Mouse (Mus musculus): Measurements from ENCODE around the gene Zfp266. TPM values are rescaled to one million over a fixed set of nuclear protein-coding genes. Genes with fewer than 3 reads are reported as not detected.

Zfp266 gene
- polyA plus RNA-seq, 1 experiment from 2014 or later, result 46.1 TPM

DNA sequence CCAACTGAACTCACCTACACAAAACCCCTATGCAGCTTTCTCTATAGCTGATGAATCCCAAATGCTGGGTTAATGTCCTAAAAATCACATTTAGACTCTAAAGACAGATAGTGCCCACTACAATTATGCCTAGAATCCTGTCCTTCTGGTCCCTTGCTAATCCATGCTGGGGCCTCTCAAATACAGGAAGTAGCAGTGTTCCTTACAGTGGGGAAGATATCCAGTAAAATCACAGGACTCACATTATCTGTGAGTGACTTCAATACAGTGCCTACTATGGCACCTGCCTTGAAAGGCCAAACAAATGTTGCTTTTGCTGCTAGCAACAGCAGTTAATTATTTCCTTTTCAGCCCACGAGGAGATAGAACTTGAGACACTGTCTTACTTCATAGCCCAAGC lies 10.9 kb downstream of the Zfp266 start:
- no peak overlapping the region for H3K4me2 ChIP-seq (ENCODE audit: low read depth, low read length)
- H3K27me3 ChIP-seq (ENCODE audit: control insufficient read depth, insufficient read depth, low read length), result no peaks in the 10 kb centered on the region
- H3K9me3 ChIP-seq (replicated peaks; ENCODE audit: control insufficient read depth, low read length), result no peaks in the 10 kb centered on the region
- H3K4me1 ChIP-seq (ENCODE audit: control insufficient read depth, insufficient read depth, low read length), result peaks cover 16% of the 10 kb centered on the region; the same call in 1 of the 2 replicates
- no peak for ATAC-seq (replicated peaks; ENCODE audit: extremely low read depth, insufficient read depth, low FRiP score)
- no peak overlapping the region for H3K27ac ChIP-seq (ENCODE audit: low read length)
- no peak overlapping the region for H3K9ac ChIP-seq (ENCODE audit: low read length)
- peaks cover 13% of the 10 kb centered on the region for H3K36me3 ChIP-seq (ENCODE audit: control insufficient read depth, insufficient read depth)
- H3K4me3 ChIP-seq (ENCODE audit: low read length), result no peak overlapping the region
- 53% methylated on average over 1 of the region's 1 CpGs for WGBS

DNA sequence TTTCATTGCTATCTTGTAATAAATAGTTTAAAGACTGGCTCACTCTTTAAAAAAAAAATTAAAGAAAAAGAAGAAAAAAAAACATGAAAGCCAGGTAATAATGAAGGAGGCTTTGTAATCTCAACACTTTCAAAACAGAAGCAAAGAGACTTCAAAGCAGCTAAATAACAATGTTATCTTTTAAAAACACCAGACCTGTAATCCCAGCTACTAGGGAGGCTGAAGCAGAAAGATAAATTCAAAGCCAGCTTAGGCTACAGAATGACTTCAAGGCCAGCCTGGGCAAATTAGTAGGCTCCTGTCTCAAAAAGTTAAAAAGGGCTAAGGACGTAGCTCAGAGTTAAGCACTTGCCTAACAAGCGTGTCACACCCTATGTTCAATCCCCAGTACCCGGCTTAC lies 11.5 kb downstream of the Zfp266 start:
- 77% methylated on average over 3 of the region's 3 CpGs for WGBS
- peaks cover 20% of the 10 kb centered on the region for H3K36me3 ChIP-seq (ENCODE audit: control insufficient read depth, insufficient read depth)
- peaks cover 12% of the 10 kb centered on the region; the same call in 1 of the 2 replicates for H3K4me1 ChIP-seq (ENCODE audit: control insufficient read depth, insufficient read depth, low read length)
- H3K27me3 ChIP-seq (ENCODE audit: control insufficient read depth, insufficient read depth, low read length), result no peaks in the 10 kb centered on the region
- no peak overlapping the region for H3K4me2 ChIP-seq (ENCODE audit: low read depth, low read length)
- ATAC-seq (replicated peaks; ENCODE audit: extremely low read depth, insufficient read depth, low FRiP score), result no peak
- H3K9me3 ChIP-seq (replicated peaks; ENCODE audit: control insufficient read depth, low read length), result no peaks in the 10 kb centered on the region
- no peak overlapping the region for H3K27ac ChIP-seq (ENCODE audit: low read length)
- no peak overlapping the region for H3K9ac ChIP-seq (ENCODE audit: low read length)
- H3K4me3 ChIP-seq (ENCODE audit: low read length), result no peak overlapping the region

DNA sequence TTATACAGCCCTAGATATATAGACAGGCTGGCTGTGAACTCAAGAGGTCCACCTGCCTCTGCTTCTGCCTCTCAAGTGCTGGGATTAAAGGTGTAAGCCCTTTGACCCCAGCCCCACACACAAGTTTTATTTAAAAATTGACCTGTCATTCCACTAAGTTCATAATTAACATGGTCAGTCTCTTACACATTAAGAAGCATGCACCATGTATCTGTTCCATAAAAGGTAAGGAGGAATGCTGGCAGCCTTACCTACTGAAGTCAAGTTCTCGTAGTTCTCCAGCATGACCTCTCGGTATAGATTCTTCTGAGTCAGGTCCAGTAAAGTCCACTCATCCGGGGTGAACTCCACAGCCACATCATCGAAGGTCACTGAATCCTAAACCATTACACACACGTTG lies 16.4 kb downstream of the Zfp266 start:
- no peaks in the 10 kb centered on the region for H3K27me3 ChIP-seq (ENCODE audit: control insufficient read depth, insufficient read depth, low read length)
- H3K36me3 ChIP-seq (ENCODE audit: control insufficient read depth, insufficient read depth), result peaks cover 61% of the 10 kb centered on the region
- H3K4me1 ChIP-seq (ENCODE audit: control insufficient read depth, insufficient read depth, low read length), result no peaks in the 10 kb centered on the region
- H3K4me2 ChIP-seq (ENCODE audit: low read depth, low read length), result no peak overlapping the region
- H3K9me3 ChIP-seq (replicated peaks; ENCODE audit: control insufficient read depth, low read length), result peaks cover 3% of the 10 kb centered on the region
- no peak overlapping the region for H3K9ac ChIP-seq (ENCODE audit: low read length)
- no peak for ATAC-seq (replicated peaks; ENCODE audit: extremely low read depth, insufficient read depth, low FRiP score)
- H3K4me3 ChIP-seq (ENCODE audit: low read length), result no peak overlapping the region
- no peak overlapping the region for H3K27ac ChIP-seq (ENCODE audit: low read length)
- whole genome bisulfite sequencing, result 90% methylated on average over 5 of the region's 5 CpGs

DNA sequence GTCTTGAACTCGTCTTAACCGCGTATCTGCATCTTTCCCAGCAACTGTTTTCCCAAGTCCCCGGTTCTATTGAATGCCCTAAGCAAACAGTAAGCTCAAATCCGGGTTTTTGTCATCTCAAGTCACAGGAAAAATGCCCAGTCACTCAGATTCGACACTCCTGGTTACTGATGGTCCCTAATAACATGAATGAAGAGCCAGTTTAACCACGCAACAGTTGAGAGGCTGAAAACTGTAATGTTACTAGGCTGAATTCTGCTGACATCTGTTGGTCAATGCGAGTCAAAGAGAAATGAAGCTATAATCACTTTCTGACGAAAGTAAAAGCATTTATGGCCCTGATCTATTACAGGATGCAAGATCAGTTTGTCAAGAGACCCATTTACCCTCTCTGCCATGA lies 27.9 kb downstream of the Zfp266 start:
- H3K9ac ChIP-seq (ENCODE audit: low read length), result peak overlapping the region; percentile 84
- peak overlapping the region; percentile 94 for H3K27ac ChIP-seq (ENCODE audit: low read length)
- peak overlapping the region; percentile 94 for H3K4me2 ChIP-seq (ENCODE audit: low read depth, low read length)
- H3K4me3 ChIP-seq (ENCODE audit: low read length), result peak overlapping the region; percentile 73
- ATAC-seq (replicated peaks; ENCODE audit: extremely low read depth, insufficient read depth, low FRiP score), result no peak
- peaks cover 12% of the 10 kb centered on the region for H3K4me1 ChIP-seq (ENCODE audit: control insufficient read depth, insufficient read depth, low read length)
- H3K36me3 ChIP-seq (ENCODE audit: control insufficient read depth, insufficient read depth), result peaks cover 15% of the 10 kb centered on the region
- H3K27me3 ChIP-seq (ENCODE audit: control insufficient read depth, insufficient read depth, low read length), result no peaks in the 10 kb centered on the region
- WGBS, result 6% methylated on average over 9 of the region's 9 CpGs
- H3K9me3 ChIP-seq (replicated peaks; ENCODE audit: control insufficient read depth, low read length), result no peaks in the 10 kb centered on the region

DNA sequence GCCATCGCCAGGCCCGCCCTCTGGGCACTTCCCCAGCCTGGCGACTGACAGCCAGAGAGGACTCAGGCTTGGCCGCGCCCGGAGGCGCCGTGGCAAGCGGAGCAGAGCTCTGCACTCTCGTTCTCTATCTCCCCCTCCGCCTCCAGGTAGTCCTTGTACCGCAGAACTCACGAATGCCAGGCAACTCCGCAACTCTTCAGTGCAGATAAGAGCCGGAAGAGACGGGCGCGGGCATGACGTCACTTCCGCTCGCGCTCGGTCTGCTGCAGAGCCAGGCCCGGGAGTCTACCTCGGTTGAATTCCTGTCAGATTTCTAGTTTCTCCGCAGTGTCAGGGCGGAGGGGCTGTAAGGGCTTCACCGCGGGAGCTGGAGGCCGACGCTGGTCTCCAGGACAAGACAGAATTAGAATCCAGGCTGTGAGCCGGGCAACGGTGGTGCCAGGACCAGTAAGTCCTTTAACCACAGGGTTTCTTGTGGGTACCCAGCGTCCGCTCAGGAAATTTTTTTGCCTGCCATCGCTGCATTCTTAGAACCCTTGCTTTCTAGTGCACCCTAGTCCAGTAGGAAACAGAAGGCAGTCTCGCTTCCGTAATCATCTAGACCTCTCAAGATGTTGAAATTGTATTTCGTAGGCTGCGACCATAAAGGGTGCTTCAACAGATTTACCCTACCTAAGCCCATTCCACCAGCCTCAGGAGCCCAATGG lies 28.5 kb downstream of the Zfp266 start, which contains the start of gene Zfp426:
TSS of gene Zfp426 (minus strand) at position 220 of the 707 bp plus-strand sequence.
- ATAC-seq (replicated peaks; ENCODE audit: extremely low read depth, insufficient read depth, low FRiP score), result peak; percentile 94
- H3K36me3 ChIP-seq (ENCODE audit: control insufficient read depth, insufficient read depth), result peaks cover 10% of the 10 kb centered on the region

DNA sequence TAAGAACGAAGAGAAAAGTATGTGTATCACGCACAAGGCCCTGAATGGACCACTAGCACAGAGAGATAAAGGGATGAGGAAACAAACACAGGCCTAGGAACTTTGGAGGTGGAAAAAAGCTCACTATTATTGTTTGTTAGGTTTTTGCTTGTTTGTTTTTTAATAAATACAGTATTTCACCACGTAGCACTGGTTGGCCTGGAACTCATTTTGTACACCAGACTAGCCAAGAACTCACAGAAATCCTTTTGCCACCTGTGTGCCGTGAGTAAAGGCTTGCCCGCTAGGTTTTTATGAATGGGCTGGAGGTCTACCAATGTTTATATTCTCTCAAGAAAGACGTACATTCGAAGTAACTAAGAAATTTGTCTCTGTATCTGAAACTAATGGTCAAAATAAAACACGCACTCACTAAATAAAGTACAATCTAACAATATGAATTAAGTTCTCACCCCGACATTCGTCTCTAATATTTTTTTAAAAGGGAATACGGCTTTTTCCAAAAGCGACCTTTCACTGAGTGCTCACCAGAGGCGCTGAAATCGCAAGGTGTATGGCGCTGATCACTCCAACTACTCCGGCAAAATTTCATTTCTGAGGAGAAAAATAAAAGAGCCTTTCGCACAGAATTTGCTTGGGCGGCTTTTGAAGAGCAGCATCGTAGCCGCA lies 29.2 kb downstream of the Zfp266 start:
- peak overlapping the region; percentile 94 for H3K27ac ChIP-seq (ENCODE audit: low read length)

More for the DNA sequence above, 28.5 kb downstream of the Zfp266 start, which contains the start of gene Zfp426:
- Histone ChIP-seq H3K9me3 (replicated peaks; ENCODE audit: control insufficient read depth, low read length) (no peaks in the 10 kb centered on the region), H3K4me1 (ENCODE audit: control insufficient read depth, insufficient read depth, low read length) (peaks cover 12% of the 10 kb centered on the region), H3K9ac (ENCODE audit: low read length) (peak within 1 kb of the TSS; percentile 84), H3K4me3 (ENCODE audit: low read length) (peak within 1 kb of the TSS; percentile 73), H3K4me2 (ENCODE audit: low read depth, low read length) (peak within 1 kb of the TSS; percentile 94), H3K27ac (ENCODE audit: low read length) (peak within 1 kb of the TSS; percentile 94), H3K27me3 (ENCODE audit: control insufficient read depth, insufficient read depth, low read length) (no peaks in the 10 kb centered on the region)
- under 1% methylated on average over 40 of the region's 40 CpGs for WGBS

DNA sequence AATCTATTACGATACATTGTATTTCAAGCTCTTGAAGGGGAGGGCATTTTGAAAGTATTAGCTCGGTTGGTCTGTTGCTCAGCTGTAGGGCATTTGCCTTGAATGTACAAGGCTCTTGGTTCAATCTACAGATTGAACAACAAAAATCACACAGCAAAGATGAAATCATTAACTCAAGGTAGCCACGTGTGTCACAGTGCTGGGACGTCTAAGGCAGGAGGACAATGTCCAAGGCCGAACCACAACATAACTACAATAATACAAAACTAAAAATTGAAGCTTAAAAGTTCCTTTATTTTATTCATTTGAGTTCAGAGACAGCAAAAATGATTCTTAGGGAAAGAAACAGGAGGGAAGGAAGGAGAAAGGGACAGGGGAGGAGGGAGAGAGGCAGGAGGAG lies 31.7 kb downstream of the Zfp266 start:
- 81% methylated on average over 5 of the region's 5 CpGs for WGBS
- peaks cover 12% of the 10 kb centered on the region for H3K4me1 ChIP-seq (ENCODE audit: control insufficient read depth, insufficient read depth, low read length)
- H3K4me3 ChIP-seq (ENCODE audit: low read length), result no peak overlapping the region
- H3K27me3 ChIP-seq (ENCODE audit: control insufficient read depth, insufficient read depth, low read length), result no peaks in the 10 kb centered on the region
- no peaks in the 10 kb centered on the region for H3K9me3 ChIP-seq (replicated peaks; ENCODE audit: control insufficient read depth, low read length)
- H3K9ac ChIP-seq (ENCODE audit: low read length), result no peak overlapping the region
- no peak for ATAC-seq (replicated peaks; ENCODE audit: extremely low read depth, insufficient read depth, low FRiP score)
- H3K27ac ChIP-seq (ENCODE audit: low read length), result no peak overlapping the region
- H3K4me2 ChIP-seq (ENCODE audit: low read depth, low read length), result no peak overlapping the region
- H3K36me3 ChIP-seq (ENCODE audit: control insufficient read depth, insufficient read depth), result peaks cover 7% of the 10 kb centered on the region; the same call in 1 of the 2 replicates

More for the DNA sequence above, 29.2 kb downstream of the Zfp266 start:
- no peaks in the 10 kb centered on the region for H3K27me3 ChIP-seq (ENCODE audit: control insufficient read depth, insufficient read depth, low read length)
- H3K4me3 ChIP-seq (ENCODE audit: low read length), result peak overlapping the region; percentile 73
- peak overlapping the region; percentile 94 for H3K4me2 ChIP-seq (ENCODE audit: low read depth, low read length)
- no peaks in the 10 kb centered on the region for H3K9me3 ChIP-seq (replicated peaks; ENCODE audit: control insufficient read depth, low read length)
- H3K9ac ChIP-seq (ENCODE audit: low read length), result peak overlapping the region; percentile 84
- ATAC-seq (replicated peaks; ENCODE audit: extremely low read depth, insufficient read depth, low FRiP score), result no peak
- peaks cover 5% of the 10 kb centered on the region for H3K36me3 ChIP-seq (ENCODE audit: control insufficient read depth, insufficient read depth)
- peaks cover 12% of the 10 kb centered on the region for H3K4me1 ChIP-seq (ENCODE audit: control insufficient read depth, insufficient read depth, low read length)
- WGBS, result 6% methylated on average over 20 of the region's 20 CpGs

DNA sequence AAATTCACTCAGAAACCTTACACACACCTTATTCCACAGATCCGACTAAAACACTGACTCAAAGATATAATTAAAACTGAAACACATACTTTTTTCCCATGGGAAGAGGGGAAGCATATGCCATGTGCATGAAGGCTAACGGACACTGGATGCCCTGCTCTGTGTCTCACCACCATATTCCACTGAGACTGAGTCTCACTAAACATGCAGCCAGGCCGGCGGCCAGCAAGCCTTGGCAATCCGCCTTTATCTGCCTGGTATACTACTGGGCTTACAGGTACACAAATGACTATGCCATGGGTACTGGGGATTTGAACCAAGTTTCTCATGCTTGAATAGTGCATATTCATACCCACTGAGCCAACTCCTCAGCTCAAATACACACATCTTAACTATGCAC lies 41.8 kb downstream of the Zfp266 start:
- ATAC-seq (replicated peaks; ENCODE audit: extremely low read depth, insufficient read depth, low FRiP score), result no peak
- 90% methylated on average over 5 of the region's 5 CpGs for WGBS
- no peak overlapping the region for H3K9ac ChIP-seq (ENCODE audit: low read length)

DNA sequence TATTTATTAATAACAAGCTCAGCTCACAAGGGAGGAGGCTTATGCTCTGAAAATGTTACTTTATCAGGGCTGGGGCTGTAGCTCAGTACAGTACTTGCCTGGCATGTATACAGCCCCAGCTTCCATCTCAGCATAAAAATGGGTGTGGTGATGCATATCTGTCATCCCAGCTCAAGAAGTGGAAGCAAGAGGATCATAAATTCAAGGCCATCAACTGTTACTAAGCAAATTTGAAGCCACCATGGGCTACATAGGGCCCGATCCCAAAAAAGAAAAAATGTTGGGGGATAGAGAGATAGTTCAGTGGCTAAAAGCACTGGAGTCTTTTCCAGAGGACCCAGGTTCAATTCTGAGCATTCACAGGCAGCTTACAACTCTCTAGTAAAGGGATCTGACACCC lies 44.6 kb downstream of the Zfp266 start:
- Histone ChIP-seq H3K36me3 (ENCODE audit: control insufficient read depth, insufficient read depth) (peaks cover 46% of the 10 kb centered on the region), H3K4me3 (ENCODE audit: low read length) (no peak overlapping the region)

More for the DNA sequence above, 41.8 kb downstream of the Zfp266 start:
- no peak overlapping the region for H3K4me2 ChIP-seq (ENCODE audit: low read depth, low read length)
- no peaks in the 10 kb centered on the region for H3K4me1 ChIP-seq (ENCODE audit: control insufficient read depth, insufficient read depth, low read length)
- H3K9me3 ChIP-seq (replicated peaks; ENCODE audit: control insufficient read depth, low read length), result no peaks in the 10 kb centered on the region
- peaks cover 25% of the 10 kb centered on the region for H3K36me3 ChIP-seq (ENCODE audit: control insufficient read depth, insufficient read depth)
- no peaks in the 10 kb centered on the region for H3K27me3 ChIP-seq (ENCODE audit: control insufficient read depth, insufficient read depth, low read length)
- no peak overlapping the region for H3K4me3 ChIP-seq (ENCODE audit: low read length)
- no peak overlapping the region for H3K27ac ChIP-seq (ENCODE audit: low read length)

More for the DNA sequence above, 44.6 kb downstream of the Zfp266 start:
- 0 out of 2 replicates have a peak, but pooled peaks cover 3% of the 10 kb centered on the region for H3K9me3 ChIP-seq (replicated peaks; ENCODE audit: control insufficient read depth, low read length)
- no peak for ATAC-seq (replicated peaks; ENCODE audit: extremely low read depth, insufficient read depth, low FRiP score)
- H3K9ac ChIP-seq (ENCODE audit: low read length), result no peak overlapping the region
- 92% methylated on average over 1 of the region's 1 CpGs for WGBS
- H3K4me2 ChIP-seq (ENCODE audit: low read depth, low read length), result no peak overlapping the region
- H3K27me3 ChIP-seq (ENCODE audit: control insufficient read depth, insufficient read depth, low read length), result no peaks in the 10 kb centered on the region
- no peaks in the 10 kb centered on the region for H3K4me1 ChIP-seq (ENCODE audit: control insufficient read depth, insufficient read depth, low read length)
- no peak overlapping the region for H3K27ac ChIP-seq (ENCODE audit: low read length)

Data from heart, embryonic 16.5 days (tissue).